Mouse (Mus musculus) gastrocnemius, adult 8-10 months (tissue): ENCODE measurements around the gene Cemip2. TPM values are rescaled to one million over a fixed set of nuclear protein-coding genes. Genes with fewer than 3 reads are reported as not detected.

Experiments used
- DNase-seq, 2 experiments: peaks; one replicate each; pipeline ENCODE4 v3.0.0; 2022; ENCODE audit warnings: low spot score in 2 of 2
- total RNA-seq, 4 experiments: library from RNA; stranded (reverse); gene quantifications; 2 replicates each; pipeline ENCODE4 v1.2.4; 2022

Gene Cemip2
- total RNA-seq, 4 experiments from 2014 or later = 9.7 to 13.0 (median 11.2) TPM

DNA sequence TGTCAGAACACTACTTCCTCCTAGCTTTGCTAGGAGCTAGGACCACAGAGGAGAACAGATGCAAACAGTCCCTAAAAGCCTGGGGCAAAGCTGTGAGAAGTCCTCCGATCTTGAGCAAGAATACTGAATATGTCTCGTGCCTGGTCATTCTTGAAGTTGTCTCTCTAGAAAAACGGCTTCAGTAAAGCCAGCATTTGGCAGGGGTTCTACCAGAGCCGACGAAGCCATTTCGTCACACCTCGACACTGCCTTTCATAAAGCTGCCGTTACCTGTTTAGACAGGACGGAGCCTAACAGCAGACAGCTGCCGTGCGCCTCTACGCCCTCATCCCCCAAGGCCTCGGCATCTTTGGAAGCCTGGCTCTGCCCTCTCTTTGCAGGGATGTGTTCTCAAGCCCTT is 35.4 kb downstream of the Cemip2 start:
- DNase-seq = no peak

DNA sequence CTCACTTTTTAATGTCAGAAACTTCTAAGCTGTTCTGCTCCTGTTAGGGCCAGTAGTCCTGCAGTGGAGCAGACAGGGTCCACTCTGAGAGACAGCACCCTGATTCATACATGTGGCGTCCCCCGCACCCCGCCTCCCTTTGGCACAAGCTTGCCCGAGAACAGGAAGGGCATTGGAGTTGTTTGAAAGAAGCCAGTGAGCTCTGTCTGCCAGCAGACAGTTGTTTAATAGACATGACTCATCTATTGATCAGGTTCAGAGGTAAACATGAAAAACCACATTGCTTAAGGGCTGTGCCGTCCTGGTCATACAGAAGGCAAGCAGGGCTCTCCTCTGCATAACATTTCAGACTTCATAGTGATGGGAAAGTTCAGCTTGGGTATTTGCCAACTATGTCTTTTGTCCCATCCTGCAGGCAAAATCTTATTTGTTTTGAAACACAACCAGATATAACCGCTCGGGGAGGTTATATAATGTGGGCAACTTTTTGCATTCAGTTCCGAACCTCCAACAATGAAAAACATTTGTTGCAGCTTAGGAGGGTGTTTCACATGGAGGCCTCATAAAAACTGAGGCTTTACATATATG is 36.4 kb downstream of the Cemip2 start:
- DNase-seq = no peak

DNA sequence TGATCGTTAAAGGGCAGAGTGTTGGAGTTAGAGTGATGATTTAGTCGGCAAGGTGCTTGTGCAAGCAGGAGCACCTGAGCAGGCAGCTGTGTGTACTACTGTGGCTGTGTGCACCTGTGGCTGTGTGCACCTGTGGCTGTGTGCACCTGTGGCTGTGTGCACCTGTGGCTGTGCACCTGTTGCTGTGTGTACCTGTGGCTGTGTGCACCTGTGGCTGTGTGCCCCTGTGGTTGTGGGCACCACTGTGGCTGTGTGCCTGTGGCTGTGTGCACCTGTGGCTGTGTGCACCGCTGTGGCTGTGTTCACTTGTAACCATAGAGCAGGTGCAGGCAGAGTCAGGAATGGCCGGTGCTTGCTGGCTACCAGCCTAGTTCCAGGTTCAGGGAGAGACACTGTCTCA is 38.1 kb downstream of the Cemip2 start:
- DNase-seq = no peak

DNA sequence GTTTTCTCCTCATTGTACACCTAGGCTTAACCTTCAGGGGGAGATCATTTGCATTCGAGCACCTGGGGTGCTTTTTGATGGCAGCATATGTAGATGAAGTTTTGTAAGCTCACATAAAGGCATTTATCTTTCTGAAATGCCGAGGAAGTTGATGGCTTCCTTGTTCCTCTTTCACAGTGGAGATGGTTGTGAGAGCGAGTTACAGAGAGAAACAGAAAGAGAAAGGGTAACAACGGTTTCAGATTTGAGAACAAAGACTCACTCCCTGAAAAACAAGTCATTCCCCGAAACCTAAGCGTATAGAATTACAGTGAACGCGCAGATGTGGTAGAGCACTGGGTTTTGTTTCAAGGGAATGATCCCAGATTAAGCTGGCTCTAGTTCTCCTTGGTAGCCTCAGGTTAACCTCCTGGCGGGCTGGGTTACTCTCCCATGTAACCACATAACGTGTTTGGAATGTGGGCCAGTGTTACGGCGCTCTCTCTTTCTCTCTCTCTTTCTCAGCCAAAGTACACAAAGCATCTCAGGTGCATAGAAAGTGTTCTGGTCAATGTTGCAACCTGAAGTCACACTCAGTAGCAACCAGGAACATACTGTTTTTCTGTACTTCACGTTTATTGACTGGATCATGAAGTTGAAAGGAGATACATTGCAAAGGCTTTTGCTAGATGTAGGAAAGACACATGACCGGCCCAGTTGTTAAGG is 40.0 kb downstream of the Cemip2 start:
- no peak for DNase-seq

DNA sequence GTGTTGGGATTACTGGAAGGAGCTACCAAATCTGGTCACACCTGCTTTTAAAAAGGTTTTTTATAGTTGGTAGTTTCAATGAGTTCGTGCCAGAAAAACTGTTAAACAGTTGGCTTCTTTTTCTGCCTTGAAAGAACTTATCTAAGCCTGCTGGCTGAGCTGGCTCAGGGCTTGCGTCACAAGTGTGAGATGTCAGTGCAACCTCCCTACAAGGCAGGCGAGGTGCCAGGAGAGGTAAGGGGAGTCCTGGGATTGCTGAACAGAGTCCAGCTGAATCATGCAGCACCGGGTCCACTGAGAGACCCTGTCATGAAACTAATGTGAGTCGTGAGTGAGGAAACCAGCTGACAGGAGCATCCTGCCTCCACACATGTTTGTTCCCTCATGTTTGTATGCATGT is 41.4 kb downstream of the Cemip2 start:
- peak in 1 of 2 experiments; percentile 12 for DNase-seq

- no peak for DNase-seq
Measured at GRCm38 (mm10) chr19:21820126-21820525, 42.0 kb downstream of the Cemip2 start.

DNA sequence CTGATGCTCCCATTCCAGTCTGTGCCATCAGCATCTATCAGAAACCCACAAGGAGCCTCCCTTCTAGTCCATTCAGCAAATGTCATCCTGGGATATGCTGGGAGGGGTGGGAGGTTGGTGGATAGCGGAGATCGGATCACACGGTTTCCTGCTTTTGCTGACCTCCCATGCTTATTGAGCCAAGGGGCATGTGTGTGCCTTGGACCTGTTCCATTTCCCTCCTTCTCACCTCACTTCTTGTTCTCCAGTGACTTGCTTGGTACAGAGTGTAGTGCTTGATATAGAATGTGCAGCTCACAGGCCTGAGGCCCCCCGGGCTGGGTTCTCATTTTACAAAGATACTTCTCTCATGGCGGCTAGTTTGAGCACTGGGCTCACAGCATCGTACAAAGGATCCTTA is 43.7 kb downstream of the Cemip2 start:
- DNase-seq = peak; percentile 7 to 17

GRCm38 (mm10) chr19:21824146-21824545 is 46.0 kb downstream of the Cemip2 start:
- DNase-seq = no peak

DNA sequence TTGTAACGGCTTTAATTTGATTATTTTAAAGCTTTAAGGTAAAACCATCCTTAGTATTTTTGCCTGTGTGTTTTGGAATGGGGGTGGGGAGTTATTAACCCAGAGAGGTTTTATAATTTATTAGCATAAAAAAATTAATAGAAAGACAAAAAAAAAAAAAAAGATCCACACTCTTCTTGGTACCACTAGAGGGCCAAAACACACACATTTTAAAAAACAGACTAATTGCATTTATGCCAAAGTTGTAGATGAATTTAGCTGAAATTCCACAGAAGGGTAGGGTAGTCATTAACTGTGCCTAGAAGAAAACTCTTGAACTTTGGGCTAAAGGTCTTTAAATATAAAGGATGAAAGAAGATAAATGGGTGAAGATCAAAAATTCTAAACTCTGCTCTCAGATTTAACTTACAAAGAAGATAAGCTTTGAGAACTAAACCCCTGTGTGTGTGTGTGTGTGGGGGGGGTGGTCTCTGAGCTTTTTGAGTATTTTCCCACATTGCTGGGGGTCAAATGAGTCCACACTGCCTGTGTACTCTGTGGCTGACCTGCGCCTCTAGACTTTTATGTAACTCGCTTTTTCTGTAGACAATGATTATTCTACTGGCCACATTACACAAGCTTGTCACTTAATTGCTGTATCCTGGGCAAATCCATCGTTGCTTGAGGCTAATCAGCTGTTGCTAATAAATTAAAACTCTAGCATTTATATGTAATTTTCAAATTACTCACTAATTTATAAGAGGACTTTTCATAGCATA is 47.2 kb downstream of the Cemip2 start:
- no peak for DNase-seq

GRCm38 (mm10) chr19:21833416-21833992 is 55.4 kb downstream of the Cemip2 start:
- DNase-seq = no peak

DNA sequence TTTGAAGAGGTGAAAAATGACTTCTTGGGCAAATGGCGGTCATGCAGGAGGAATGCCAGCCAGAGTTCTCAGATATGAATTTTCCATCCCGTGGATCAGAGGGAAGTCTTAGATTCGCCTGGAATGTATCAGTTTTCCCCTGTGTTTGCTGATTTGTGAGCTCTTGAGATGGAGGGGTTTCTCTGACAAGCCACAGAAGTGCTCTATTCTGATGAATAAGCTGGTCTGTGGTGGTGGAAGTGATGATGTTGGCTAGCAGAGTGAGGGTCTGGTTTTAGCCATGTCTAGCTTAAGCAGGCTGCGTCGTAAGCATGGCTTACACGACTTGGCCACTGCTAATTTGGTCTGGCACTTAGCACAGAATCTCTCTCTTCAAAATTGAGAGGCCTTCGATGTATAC is 56.8 kb downstream of the Cemip2 start:
- DNase-seq = no peak

DNA sequence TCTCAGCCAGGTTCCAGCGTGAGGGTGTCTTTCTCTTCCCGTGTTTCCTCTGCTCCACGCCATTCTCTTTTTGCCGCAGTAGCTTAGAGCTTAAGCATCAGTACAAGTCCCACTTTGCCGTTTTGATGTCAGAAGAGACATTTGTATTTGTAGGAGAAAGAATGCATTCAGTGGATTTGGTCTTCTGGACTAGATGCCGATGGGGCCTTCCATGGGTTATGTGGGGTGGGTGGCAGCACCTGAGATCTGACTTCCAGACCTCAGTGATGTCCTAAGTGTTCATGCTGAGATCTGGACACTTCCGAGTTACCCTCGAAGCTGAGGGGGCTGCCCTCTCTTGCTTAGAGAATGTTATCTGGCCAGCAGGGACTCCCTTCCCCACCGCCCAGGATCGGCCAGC is 72.6 kb downstream of the Cemip2 start:
- no peak for DNase-seq

- no peak for DNase-seq
Measured at GRCm38 (mm10) chr19:21854526-21855228, 76.5 kb downstream of the Cemip2 start.

DNA sequence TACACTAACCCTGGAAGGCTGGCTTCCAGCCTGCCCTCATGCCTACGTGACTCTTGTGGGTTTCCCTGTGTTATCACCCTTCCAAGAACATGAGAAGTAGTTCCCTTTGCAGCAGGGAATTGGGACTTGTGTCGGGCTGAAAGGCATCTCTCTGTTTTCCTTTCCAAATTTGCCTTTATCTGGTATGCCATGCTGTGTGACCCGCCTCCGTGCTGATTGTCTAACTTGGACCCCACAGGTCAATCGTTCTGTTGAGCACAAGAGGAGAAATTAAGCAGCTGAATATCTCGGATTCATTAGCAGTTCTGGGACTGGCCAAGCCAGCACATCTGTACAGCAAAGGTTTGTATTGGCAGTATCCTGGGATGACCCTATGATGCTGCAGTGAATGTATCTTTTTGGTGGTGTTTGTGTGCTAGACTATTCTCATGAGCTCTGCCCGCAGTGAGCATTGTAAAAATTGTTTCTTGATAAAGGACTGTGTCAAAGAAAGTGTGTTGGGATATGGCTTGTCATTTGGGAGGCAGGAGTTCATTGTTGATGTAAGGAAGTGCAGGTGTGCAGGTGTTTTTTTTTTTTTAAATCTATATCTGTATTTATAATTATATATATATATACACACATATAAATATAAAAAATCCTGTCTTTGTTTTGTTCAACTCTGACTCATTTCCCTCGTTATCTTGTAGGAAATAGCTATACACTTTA is 77.4 kb downstream of the Cemip2 start:
- DNase-seq = no peak

GRCm38 (mm10) chr19:21858846-21859521 is 80.8 kb downstream of the Cemip2 start:
- no peak for DNase-seq

GRCm38 (mm10) chr19:21860132-21860531 is 82.0 kb downstream of the Cemip2 start:
- DNase-seq = no peak

DNA sequence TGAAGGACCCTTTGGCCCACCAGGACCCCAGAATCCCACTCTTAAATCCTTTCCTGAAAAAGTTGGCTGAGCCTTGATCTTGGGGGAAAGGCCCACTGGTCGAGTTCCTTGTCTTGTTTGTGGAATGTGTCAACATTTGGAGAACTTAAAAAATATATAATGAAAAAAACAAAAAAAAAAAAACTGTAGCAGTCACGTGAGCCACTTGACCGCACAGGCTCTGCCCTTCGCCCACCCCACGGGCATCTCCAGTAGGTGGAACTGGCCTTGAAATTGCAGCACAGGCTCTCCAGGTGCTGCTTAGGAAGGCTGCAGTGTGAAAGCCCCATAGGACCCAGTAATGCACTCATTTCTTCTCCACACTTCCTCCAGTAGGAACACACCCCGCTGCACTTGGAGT is 82.8 kb downstream of the Cemip2 start:
- no peak for DNase-seq

DNA sequence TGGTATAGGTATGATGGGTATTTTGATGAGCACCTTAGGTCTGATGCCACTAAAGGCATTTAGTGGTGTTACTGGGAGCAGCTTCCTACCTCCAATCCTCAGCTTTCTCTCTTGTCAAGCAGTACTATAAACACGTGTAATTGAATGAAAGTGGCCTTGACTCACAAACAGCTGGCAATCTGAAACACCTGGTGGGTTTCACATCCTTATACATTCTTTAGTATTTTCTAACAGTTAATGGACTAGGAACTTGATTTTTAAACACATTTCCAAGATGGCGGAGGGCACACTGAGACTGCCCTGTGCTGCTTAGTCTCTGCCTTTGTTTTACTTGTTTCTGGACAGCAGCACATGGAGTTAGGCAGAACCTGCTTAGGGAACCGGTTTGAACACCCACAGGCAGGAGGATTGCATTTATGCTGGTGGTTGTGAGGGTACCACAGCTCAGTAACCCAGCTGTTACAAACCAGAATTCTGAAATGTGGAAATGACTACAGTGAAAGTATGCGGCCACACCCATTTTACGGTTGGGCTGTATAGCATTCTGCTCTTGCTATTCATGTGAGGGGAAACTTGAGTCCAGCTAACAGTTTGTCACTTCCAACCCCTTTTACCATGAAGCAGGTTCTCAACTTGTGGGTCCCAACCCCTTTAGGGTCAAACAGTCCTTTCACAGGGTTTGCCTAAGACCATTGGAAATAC is 84.3 kb downstream of the Cemip2 start:
- DNase-seq = no peak

DNA sequence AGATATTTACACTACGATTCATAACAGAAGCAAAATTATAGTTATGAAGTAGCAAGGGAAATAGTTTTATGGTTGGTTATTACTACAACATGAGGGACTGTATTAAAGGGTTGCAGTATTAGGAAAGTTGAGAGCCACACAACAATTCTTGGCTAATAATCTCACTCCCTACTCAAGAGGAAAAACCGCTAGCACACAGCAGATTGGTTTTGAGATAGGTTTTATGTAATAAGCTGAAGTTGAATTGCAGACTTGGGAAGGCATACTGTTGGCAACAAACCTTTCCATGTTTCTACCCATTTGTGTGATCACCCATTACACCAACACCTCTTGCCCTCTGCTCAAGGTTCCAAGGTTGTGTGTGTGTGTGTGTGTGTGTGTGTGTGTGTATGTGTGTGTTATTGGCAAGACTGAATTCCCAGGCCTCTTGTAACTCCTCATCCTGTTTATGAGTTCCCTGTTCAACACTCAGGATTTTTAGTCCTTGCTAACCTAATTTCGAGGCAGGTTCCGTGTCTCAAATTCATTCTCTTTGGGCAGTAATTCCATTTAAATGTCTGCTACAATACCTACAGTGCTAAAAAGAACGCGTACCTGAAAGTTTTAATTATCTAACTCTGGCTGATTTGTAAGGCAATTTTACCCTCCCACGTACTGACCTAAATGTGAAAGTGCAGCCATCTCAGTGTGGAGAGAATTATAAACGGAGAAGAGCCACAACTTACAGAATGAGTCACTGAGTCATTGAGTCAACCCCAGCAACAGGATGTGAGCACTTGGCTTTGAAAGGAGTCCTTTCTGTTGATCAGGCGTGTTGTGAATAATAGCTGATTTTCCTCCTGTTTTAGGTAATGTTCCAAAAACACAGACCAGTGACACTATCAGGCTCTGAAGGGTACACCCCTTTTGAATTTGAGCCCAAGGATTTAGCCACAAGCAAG is 85.1 kb downstream of the Cemip2 start:
- DNase-seq = no peak
